Mouse (Mus musculus): Measurements from ENCODE around the gene Mt4. TPM values are rescaled to one million over a fixed set of nuclear protein-coding genes. Genes with fewer than 3 reads are reported as not detected.
"Not testable (repeated sequence)": the region's sequence is repeated elsewhere in the genome, so short reads cannot be mapped to it uniquely, and the experiment has no call there.

The Mt4 gene
- polyA plus RNA-seq, 1 experiment from 2014 or later = not detected

DNA sequence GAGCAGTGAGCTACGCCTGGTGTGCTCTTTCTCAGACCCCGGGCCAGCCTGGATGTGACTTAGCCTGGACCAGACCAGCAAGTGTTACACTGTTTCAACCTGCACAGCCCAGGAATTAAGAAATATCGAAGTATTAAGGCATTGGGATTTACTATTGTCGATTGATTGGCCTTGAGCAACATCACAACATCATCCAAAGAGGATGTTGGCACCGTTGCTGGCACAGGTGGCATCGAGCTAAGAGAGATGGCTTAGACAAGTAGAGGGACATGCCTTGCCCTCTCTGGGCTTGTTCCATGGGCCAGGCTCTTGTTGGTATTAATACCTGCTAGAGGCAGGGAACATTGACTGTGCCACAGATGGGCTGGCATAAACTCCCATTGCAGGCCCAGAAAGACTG, 1.4 kb upstream of the Mt4 start:
- WGBS = 73% methylated on average over 6 of the region's 6 CpGs
- H3K36me3 ChIP-seq = no peaks in the 10 kb centered on the region
- no peaks in the 10 kb centered on the region for H3K4me1 ChIP-seq
- H3K9me3 ChIP-seq = no peaks in the 10 kb centered on the region
- no peak overlapping the region for H3K9ac ChIP-seq
- H3K27me3 ChIP-seq (replicated peaks) = no peaks in the 10 kb centered on the region; the same call in 1 of the 2 replicates
- ATAC-seq (ENCODE audit: extremely low read depth, insufficient number of reproducible peaks, low FRiP score, low TSS enrichment) = no peak
- no peak overlapping the region for H3K4me3 ChIP-seq
- no peak overlapping the region for H3K4me2 ChIP-seq
- no peak overlapping the region for H3K27ac ChIP-seq (replicated peaks)

DNA sequence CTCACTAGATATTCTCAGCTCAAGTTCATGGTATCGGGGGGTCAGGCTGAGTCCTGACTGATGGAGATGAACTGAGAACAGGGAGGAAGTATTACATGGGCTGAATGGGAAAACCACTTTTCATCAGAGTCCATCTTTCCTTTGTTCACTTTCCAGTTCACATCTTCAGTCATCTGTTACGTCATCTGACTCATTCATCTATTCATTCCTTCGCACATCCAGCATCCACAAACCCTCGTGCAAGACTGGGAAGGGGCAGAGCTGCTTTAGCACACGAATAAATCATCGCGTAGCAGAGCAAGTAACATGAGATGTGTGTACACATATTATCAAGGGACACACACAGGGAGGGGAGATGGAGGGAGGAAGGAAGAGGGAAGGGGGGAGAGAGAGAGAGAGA, 805 bp upstream of the Mt4 start:
- Histone ChIP-seq H3K27me3 (replicated peaks) (no peaks in the 10 kb centered on the region; the same call in 1 of the 2 replicates), H3K36me3 (no peaks in the 10 kb centered on the region), H3K9ac (no peak overlapping the region), H3K27ac (replicated peaks) (no peak overlapping the region), H3K9me3 (no peaks in the 10 kb centered on the region), H3K4me2 (no peak overlapping the region), H3K4me1 (no peaks in the 10 kb centered on the region), H3K4me3 (no peak overlapping the region)
- 78% methylated on average over 7 of the region's 7 CpGs for WGBS
- no peak for ATAC-seq (ENCODE audit: extremely low read depth, insufficient number of reproducible peaks, low FRiP score, low TSS enrichment)

DNA sequence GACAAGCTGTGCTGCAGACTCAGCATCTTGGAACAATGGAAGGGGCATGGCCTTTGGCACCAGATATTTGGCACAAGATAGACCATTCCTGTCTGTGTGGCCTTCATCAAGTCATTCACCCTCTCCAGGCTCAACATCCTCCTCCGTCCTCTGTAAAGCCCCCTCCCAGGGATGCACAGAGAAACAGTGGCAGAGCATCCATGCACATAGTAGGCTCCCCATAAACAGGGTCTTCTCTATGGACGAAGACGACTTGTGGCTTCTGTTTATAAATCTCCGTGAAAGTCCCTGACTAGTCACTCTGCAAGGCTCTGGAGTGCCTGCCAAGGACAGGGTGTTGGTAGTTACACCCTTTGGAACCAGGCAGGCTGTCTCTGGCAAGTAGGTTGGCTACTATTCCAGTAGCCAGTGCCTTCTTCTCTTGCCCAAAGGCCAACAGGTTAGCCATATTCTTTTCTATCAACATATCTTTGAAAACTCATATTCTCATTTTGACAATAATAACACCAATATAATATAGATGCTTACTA, 3.3 kb downstream of the Mt4 start:
- 74% methylated on average over 4 of the region's 4 CpGs for WGBS
- H3K27ac ChIP-seq (replicated peaks) = no peak overlapping the region
- no peaks in the 10 kb centered on the region for H3K36me3 ChIP-seq
- H3K4me1 ChIP-seq = no peaks in the 10 kb centered on the region
- no peaks in the 10 kb centered on the region for H3K9me3 ChIP-seq
- no peaks in the 10 kb centered on the region; the same call in 1 of the 2 replicates for H3K27me3 ChIP-seq (replicated peaks)
- no peak overlapping the region for H3K4me2 ChIP-seq
- ATAC-seq (ENCODE audit: extremely low read depth, insufficient number of reproducible peaks, low FRiP score, low TSS enrichment) = no peak
- H3K4me3 ChIP-seq = no peak overlapping the region
- H3K9ac ChIP-seq = no peak overlapping the region

DNA sequence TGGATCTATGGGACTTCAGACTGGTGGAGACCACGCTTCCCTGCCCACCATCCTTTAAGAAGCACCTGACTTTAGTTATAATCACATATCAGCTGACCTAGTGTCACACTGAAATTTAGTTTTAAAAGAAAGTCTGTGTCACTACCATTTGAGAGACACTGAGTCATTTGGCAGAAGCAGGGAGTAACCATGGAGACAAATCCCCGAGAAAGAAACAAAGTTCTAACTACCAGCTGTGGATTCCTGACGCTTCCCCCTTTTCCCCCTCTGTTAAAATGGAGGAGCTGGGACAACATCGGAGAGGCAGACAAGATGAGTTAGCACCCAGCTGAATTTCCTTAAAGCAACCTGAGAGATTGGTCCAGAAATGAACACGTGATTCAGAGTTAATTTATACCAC, 11.2 kb downstream of the Mt4 start:
- peaks cover 13% of the 10 kb centered on the region for H3K4me1 ChIP-seq
- no peak overlapping the region for H3K4me2 ChIP-seq
- no peak overlapping the region for H3K9ac ChIP-seq
- no peaks in the 10 kb centered on the region for H3K9me3 ChIP-seq
- 39% methylated on average over 5 of the region's 5 CpGs for WGBS
- no peaks in the 10 kb centered on the region for H3K36me3 ChIP-seq
- H3K4me3 ChIP-seq = no peak overlapping the region
- no peak for ATAC-seq (ENCODE audit: extremely low read depth, insufficient number of reproducible peaks, low FRiP score, low TSS enrichment)
- peaks cover 34% of the 10 kb centered on the region for H3K27me3 ChIP-seq (replicated peaks)
- no peak overlapping the region for H3K27ac ChIP-seq (replicated peaks)

DNA sequence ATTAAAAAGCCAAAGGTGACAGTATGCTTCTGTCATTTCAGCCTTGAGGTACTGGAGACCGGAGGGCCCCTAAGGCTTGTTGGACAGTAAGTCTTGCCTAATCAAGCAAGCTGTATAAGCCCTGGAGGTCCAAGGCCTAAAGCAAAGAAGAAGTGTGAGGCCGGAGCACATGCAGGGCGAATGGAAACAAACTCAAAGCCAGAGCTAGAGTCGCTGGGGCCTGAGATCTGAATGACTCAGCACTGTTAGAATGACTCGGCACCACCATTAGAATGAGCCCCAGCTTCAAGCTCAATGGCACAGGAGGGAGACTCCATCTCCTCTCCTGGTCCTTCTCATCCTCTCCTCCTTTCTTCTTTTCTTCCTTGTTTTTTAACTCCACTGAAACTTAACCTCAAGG, 13.9 kb downstream of the Mt4 start:
- no peaks in the 10 kb centered on the region for H3K9me3 ChIP-seq
- H3K9ac ChIP-seq = no peak overlapping the region
- H3K27me3 ChIP-seq (replicated peaks) = peaks cover 43% of the 10 kb centered on the region
- H3K4me3 ChIP-seq = no peak overlapping the region
- peak; percentile 48; the same call in 1 of the 2 replicates for ATAC-seq (ENCODE audit: extremely low read depth, insufficient number of reproducible peaks, low FRiP score, low TSS enrichment)
- H3K4me2 ChIP-seq = no peak overlapping the region
- WGBS = 60% methylated on average over 5 of the region's 5 CpGs
- H3K27ac ChIP-seq (replicated peaks) = no peak overlapping the region
- peaks cover 29% of the 10 kb centered on the region for H3K4me1 ChIP-seq
- H3K36me3 ChIP-seq = no peaks in the 10 kb centered on the region

DNA sequence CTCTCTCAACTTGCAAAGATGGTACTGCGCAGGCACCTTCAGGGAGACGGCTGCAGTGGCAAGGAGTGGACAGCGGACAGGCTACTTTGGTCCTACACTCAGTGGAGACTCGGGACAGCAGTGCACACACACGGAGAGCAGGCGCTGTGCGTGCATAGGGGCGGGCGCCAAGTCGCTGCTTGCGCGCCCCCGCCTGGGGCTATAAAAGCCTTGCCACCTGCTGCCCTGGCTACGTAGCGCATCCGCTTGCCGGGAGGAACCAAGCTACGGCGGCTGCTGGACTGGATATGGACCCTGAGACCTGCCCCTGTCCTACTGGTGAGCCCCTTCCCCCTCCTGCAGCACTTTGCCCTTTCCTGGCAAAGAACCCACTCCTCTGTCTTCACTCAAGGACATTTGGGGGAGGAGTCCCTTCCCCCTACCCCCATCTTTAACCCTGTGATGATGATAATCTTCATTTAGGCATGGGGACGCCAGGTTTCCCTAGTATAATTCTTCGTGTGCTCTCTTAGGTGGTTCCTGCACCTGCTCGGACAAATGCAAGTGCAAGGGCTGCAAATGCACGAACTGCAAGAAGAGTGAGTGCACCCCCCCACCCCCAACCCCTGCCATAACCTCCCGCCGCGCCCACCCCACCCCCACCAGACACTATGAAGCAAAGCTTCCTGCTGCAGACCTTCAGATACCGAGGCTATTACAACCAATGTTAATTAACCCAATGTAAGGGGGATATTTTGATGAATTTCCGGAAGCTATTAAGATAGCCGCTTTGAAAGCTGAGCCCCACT, 15.7 kb downstream of the Mt4 start, which contains the start of gene Mt3:
Gene Mt3, plus strand, starts transcription at position 95 of the 788 bp plus-strand sequence.
- ATAC-seq (ENCODE audit: extremely low read depth, insufficient number of reproducible peaks, low FRiP score, low TSS enrichment) = no peak
- peak within 1 kb of the TSS; percentile 75 for H3K4me2 ChIP-seq
- H3K9me3 ChIP-seq = no peaks in the 10 kb centered on the region
- H3K27ac ChIP-seq (replicated peaks) = no peak within 1 kb of the TSS
- H3K4me3 ChIP-seq = peak within 1 kb of the TSS; percentile 51
- 2% methylated on average over 29 of the region's 29 CpGs for WGBS
- H3K9ac ChIP-seq = peak within 1 kb of the TSS; percentile 72
- H3K4me1 ChIP-seq = peaks cover 35% of the 10 kb centered on the region
- peaks cover 43% of the 10 kb centered on the region for H3K27me3 ChIP-seq (replicated peaks)
- H3K36me3 ChIP-seq = no peaks in the 10 kb centered on the region

DNA sequence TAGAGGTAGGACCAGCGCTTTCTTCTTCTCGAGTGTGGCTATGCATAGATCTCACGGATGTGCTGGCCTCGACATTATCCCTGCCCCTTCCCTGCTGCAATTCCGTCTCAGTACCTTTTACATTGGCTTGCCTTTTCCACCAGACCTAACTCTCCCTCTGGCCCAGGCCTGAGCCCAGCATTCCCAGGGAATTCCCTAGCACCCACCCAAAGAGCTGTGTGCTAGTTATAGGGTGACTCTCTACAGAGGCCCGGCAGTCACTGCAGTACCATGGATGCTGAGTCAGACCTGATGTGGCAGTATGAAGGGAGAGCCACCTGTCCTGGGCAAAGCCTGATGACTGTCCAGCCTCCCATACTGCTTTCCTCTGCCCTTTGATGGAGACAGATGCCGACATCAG, 16.5 kb downstream of the Mt4 start:
- WGBS = 30% methylated on average over 7 of the region's 7 CpGs
- H3K9ac ChIP-seq = peak overlapping the region; percentile 72; the same call in 1 of the 2 replicates
- no peaks in the 10 kb centered on the region for H3K9me3 ChIP-seq
- H3K4me1 ChIP-seq = peaks cover 35% of the 10 kb centered on the region
- peak overlapping the region; percentile 75 for H3K4me2 ChIP-seq
- H3K27me3 ChIP-seq (replicated peaks) = peaks cover 43% of the 10 kb centered on the region
- H3K27ac ChIP-seq (replicated peaks) = no peak overlapping the region
- no peak for ATAC-seq (ENCODE audit: extremely low read depth, insufficient number of reproducible peaks, low FRiP score, low TSS enrichment)
- no peaks in the 10 kb centered on the region for H3K36me3 ChIP-seq
- peak overlapping the region; percentile 51 for H3K4me3 ChIP-seq

DNA sequence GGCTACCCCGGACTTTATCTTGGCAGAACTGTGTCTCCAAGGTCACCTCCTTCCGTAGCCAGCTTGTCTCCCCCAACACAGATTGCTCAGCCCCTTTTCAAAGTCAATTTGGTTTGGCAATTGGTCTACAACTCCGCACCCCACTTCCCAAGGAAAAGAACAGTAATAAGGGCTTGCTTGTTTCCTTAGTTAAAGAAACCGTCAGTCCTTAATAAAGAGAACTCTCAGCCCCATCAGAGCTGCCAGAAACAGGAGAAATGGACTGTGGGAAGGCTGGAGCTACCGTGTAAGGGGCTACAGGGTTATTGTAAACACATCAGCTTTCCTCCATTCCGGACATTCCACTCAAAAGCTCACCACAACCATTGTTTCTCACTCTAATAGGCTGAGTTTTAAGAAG, 17.5 kb downstream of the Mt4 start:
- Histone ChIP-seq H3K4me3 (no peak overlapping the region), H3K9me3 (no peaks in the 10 kb centered on the region), H3K27me3 (replicated peaks) (peaks cover 36% of the 10 kb centered on the region), H3K4me1 (peaks cover 35% of the 10 kb centered on the region), H3K9ac (no peak overlapping the region), H3K27ac (replicated peaks) (no peak overlapping the region), H3K4me2 (no peak overlapping the region), H3K36me3 (no peaks in the 10 kb centered on the region)
- WGBS = 39% methylated on average over 6 of the region's 6 CpGs
- ATAC-seq (ENCODE audit: extremely low read depth, insufficient number of reproducible peaks, low FRiP score, low TSS enrichment) = no peak

DNA sequence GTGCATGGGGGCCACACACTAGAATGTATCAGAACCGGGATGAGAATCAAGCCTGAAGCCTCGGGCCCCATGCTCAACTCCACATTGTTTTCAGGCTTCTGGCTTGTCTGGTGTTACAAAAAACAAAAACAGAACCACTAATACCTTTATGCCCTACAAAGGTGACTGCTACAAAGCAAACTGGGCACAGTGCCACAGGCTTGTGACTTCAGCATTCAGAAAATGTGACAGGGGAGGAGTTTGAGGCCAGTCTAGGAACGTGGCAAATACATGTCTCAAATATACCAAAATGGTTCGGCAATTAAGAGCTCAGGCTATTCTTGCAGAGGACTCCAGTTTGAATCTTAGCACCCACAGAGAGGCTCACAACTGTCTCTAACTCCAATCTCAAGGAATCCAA, 19.1 kb downstream of the Mt4 start:
- H3K4me2 ChIP-seq = no peak overlapping the region
- peaks cover 25% of the 10 kb centered on the region for H3K27me3 ChIP-seq (replicated peaks)
- no peak overlapping the region for H3K9ac ChIP-seq
- peak overlapping the region; percentile 50; the same call in 1 of the 2 replicates for H3K27ac ChIP-seq (replicated peaks)
- peaks cover 35% of the 10 kb centered on the region for H3K4me1 ChIP-seq
- no peak overlapping the region for H3K4me3 ChIP-seq
- H3K36me3 ChIP-seq = no peaks in the 10 kb centered on the region
- 46% methylated on average over 4 of the region's 4 CpGs for WGBS
- H3K9me3 ChIP-seq = no peaks in the 10 kb centered on the region
- ATAC-seq (ENCODE audit: extremely low read depth, insufficient number of reproducible peaks, low FRiP score, low TSS enrichment) = no peak

DNA sequence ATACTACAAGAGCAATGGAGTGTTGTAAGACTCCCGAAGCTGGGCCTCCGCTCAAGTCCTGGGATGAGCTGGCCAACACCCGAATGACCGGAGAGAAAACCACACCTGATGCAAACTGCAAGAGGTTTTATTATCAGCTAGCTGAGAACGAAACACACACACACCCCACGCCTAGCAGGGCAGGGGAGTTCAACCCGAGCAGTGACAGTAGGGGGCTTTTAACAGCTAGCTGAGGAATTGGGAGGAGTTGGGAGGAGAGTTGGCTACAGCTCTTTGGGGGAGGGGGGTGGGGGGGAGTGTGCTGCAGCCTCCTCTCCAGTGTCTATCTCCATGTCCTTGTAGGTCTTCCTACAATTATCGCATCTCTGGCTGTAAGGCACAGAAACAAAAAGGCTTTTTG, 28.8 kb downstream of the Mt4 start:
- H3K9ac ChIP-seq; H3K4me3 ChIP-seq; H3K27ac ChIP-seq (replicated peaks); H3K4me2 ChIP-seq; H3K9me3 ChIP-seq; H3K36me3 ChIP-seq; ATAC-seq (ENCODE audit: extremely low read depth, insufficient number of reproducible peaks, low FRiP score, low TSS enrichment); H3K4me1 ChIP-seq: not testable (repeated sequence)
- H3K27me3 ChIP-seq (replicated peaks) = peaks cover 32% of the 10 kb centered on the region
- 63% methylated on average over 8 of the region's 8 CpGs for WGBS

DNA sequence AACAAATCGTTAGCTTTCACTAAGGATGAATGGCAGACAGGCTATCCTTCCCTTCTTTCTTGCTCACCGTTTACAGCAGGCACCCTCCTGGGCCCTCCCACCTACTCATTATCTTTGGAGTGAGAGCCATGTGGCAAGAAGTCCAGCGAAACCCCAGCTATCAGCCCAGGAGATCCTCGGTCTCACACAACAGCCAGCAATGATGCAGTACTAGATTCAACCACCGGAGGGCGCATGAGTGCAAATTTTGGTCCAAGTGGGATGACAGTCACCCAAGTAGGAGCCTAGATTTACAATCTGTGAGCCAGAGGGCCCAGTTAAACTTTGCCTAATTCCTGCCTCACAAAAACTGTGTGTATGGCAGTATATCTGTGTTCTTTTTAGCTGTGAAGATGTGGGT, 30.2 kb downstream of the Mt4 start:
- ATAC-seq (ENCODE audit: extremely low read depth, insufficient number of reproducible peaks, low FRiP score, low TSS enrichment) = no peak
- H3K36me3 ChIP-seq = no peaks in the 10 kb centered on the region
- WGBS = 6% methylated on average over 6 of the region's 6 CpGs

DNA sequence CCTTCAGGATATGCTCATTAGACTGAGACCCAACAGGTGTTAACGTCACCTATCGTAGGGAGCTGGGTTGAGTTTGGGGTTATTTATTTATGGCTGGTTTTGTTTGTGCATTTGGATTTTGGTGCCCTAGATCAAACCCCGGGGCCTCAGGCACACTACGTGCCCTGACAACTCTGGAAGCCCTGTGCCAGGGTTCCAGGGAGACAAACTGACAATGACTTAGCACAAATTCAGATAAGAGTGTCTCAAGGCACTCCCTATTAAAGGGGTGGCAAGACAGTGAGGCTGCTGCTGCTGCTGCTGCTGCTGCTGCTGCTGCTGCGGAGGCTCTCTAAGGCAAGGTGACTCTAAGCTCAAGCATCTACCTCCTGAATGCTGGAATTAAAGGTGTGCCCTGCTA, 32.5 kb downstream of the Mt4 start:
- H3K9me3 ChIP-seq = no peaks in the 10 kb centered on the region
- no peak overlapping the region for H3K9ac ChIP-seq
- no peak overlapping the region for H3K4me3 ChIP-seq
- ATAC-seq (ENCODE audit: extremely low read depth, insufficient number of reproducible peaks, low FRiP score, low TSS enrichment) = no peak
- WGBS = 79% methylated on average over 5 of the region's 5 CpGs
- peaks cover 25% of the 10 kb centered on the region for H3K4me1 ChIP-seq
- no peak overlapping the region for H3K27ac ChIP-seq (replicated peaks)
- H3K4me2 ChIP-seq = no peak overlapping the region
- peaks cover 65% of the 10 kb centered on the region for H3K27me3 ChIP-seq (replicated peaks)
- H3K36me3 ChIP-seq = no peaks in the 10 kb centered on the region

More for the DNA sequence above, 30.2 kb downstream of the Mt4 start:
- peak overlapping the region; percentile 51 for H3K4me2 ChIP-seq
- no peak overlapping the region for H3K27ac ChIP-seq (replicated peaks)
- H3K9ac ChIP-seq = peak overlapping the region; percentile 55; the same call in 1 of the 2 replicates
- H3K4me3 ChIP-seq = no peak overlapping the region
- peaks cover 42% of the 10 kb centered on the region for H3K27me3 ChIP-seq (replicated peaks)
- no peaks in the 10 kb centered on the region for H3K9me3 ChIP-seq
- peaks cover 12% of the 10 kb centered on the region for H3K4me1 ChIP-seq

Measured in heart, embryonic 13.5 days (tissue).